Mouse (Mus musculus) MEL (cell line): Measurements from ENCODE around the gene Crygd. TPM values are rescaled to one million over a fixed set of nuclear protein-coding genes. Genes with fewer than 3 reads are reported as not detected.

Experiments used
- DNase-seq: peaks from one replicate; pipeline ENCODE4 v3.0.0; 2011; ENCODE audit warnings: low read depth, low spot score
- H3K27ac ChIP-seq: 2 replicates; pipeline ENCODE4 v1.5.1; 2012; ENCODE audit warnings: low read depth, mild to moderate bottlenecking, control low read depth, low read length, moderate library complexity; ENCODE audit not compliant: control insufficient read depth
- H3K27me3 ChIP-seq, 2 experiments: fragments of 150-350 bp in 1 of 2; sonication (generic) in 1 of 2; 2 replicates each; pipeline ENCODE4 v1.6.1; 2012; ENCODE audit warnings: low read length in 2 of 2, mild to moderate bottlenecking in 2 of 2, improper control_type of control experiment in 1 of 2, moderate library complexity in 1 of 2; ENCODE audit not compliant: insufficient read depth in 2 of 2, control insufficient read depth in 1 of 2
- H3K36me3 ChIP-seq, 2 experiments: 2 replicates each; pipeline ENCODE4 v1.6.1; 2012 to 2014; ENCODE audit warnings: low read length in 2 of 2, improper control_type of control experiment in 1 of 2, inconsistent platforms in 1 of 2, mild to moderate bottlenecking in 1 of 2; ENCODE audit not compliant: insufficient read depth in 2 of 2, control insufficient read depth in 1 of 2
- H3K4me1 ChIP-seq, 2 experiments: fragments of 150-350 bp in 1 of 2; sonication (generic) in 1 of 2; 2 replicates each; pipeline ENCODE4 v1.6.1; 2012; ENCODE audit warnings: low read length in 2 of 2, improper control_type of control experiment in 1 of 2, mild to moderate bottlenecking in 1 of 2; ENCODE audit not compliant: insufficient read depth in 2 of 2, control insufficient read depth in 1 of 2
- H3K4me3 ChIP-seq, 2 experiments: fragments of 150-350 bp in 1 of 2; sonication (generic) in 1 of 2; 2 replicates each; pipeline ENCODE4 v1.5.1; 2012; ENCODE audit warnings: low read depth in 2 of 2, low read length in 2 of 2, mild to moderate bottlenecking in 2 of 2, moderate library complexity in 2 of 2, control low read depth in 1 of 2, improper control_type of control experiment in 1 of 2; ENCODE audit not compliant: control insufficient read depth in 1 of 2, insufficient read depth in 1 of 2
- H3K79me2 ChIP-seq: 2 replicates; pipeline ENCODE4 v1.6.1; 2012; ENCODE audit warnings: mild to moderate bottlenecking, low read length, moderate library complexity; ENCODE audit not compliant: control insufficient read depth, poor library complexity, insufficient read depth
- H3K9ac ChIP-seq: 2 replicates; pipeline ENCODE4 v1.6.1; 2012; ENCODE audit warnings: low read depth, mild to moderate bottlenecking, control low read depth, low read length, moderate library complexity; ENCODE audit not compliant: control insufficient read depth, poor library complexity, severe bottlenecking
- H3K9me3 ChIP-seq: fragments of 150-350 bp; sonication (generic); replicated peaks from 2 replicates; pipeline ENCODE4 v1.6.1; 2012; ENCODE audit warnings: mild to moderate bottlenecking, low read length, improper control_type of control experiment, moderate library complexity; ENCODE audit not compliant: insufficient read depth
- BHLHE40 ChIP-seq: IDR thresholded peaks from 2 replicates; pipeline ENCODE4 v1.6.1; 2012; ENCODE audit warnings: low read depth, mild to moderate bottlenecking, inconsistent platforms, low read length, improper control_type of control experiment, borderline replicate concordance
- CHD1 ChIP-seq: IDR thresholded peaks from 2 replicates; pipeline ENCODE4 v1.6.1; 2012; ENCODE audit warnings: low read depth, mild to moderate bottlenecking, inconsistent platforms, low read length, improper control_type of control experiment
- CHD2 ChIP-seq: IDR thresholded peaks from 2 replicates; pipeline ENCODE4 v1.6.1; 2011; ENCODE audit warnings: low read length, improper control_type of control experiment
- CTCF ChIP-seq, 3 experiments: IDR thresholded peaks in 2 of 3; conservative IDR thresholded peaks in 1 of 3; 2 replicates each; pipeline ENCODE4 v1.5.1; 2011 to 2012; ENCODE audit warnings: low read length in 3 of 3, low read depth in 2 of 3, mild to moderate bottlenecking in 2 of 3, improper control_type of control experiment in 1 of 3, inconsistent platforms in 1 of 3, mixed read lengths in 1 of 3, moderate library complexity in 1 of 3; ENCODE audit not compliant: control insufficient read depth in 1 of 3, insufficient read depth in 1 of 3, poor library complexity in 1 of 3, severe bottlenecking in 1 of 3
- E2F4 ChIP-seq: IDR thresholded peaks from 2 replicates; pipeline ENCODE4 v1.6.1; 2011; ENCODE audit warnings: low read depth, low read length, improper control_type of control experiment, borderline replicate concordance
- ELF1 ChIP-seq: IDR thresholded peaks from 2 replicates; pipeline ENCODE4 v1.6.1; 2014; ENCODE audit warnings: low read depth, mild to moderate bottlenecking, inconsistent platforms, low read length, improper control_type of control experiment, moderate library complexity
- EP300 ChIP-seq, 2 experiments: IDR thresholded peaks; 2 replicates each; pipeline ENCODE4 v1.6.1; 2011; ENCODE audit warnings: improper control_type of control experiment in 2 of 2, low read length in 2 of 2, low read depth in 1 of 2, mild to moderate bottlenecking in 1 of 2
- ETS1 ChIP-seq: IDR thresholded peaks from 2 replicates; pipeline ENCODE4 v1.6.1; 2012; ENCODE audit warnings: low read depth, mild to moderate bottlenecking, inconsistent platforms, low read length, improper control_type of control experiment, moderate library complexity
- GATA1 ChIP-seq: IDR thresholded peaks from 2 replicates; pipeline ENCODE4 v1.6.1; 2011; ENCODE audit warnings: low read depth, low read length, improper control_type of control experiment
- HCFC1 ChIP-seq: IDR thresholded peaks from 2 replicates; pipeline ENCODE4 v1.6.1; 2012; ENCODE audit warnings: low read depth, mild to moderate bottlenecking, inconsistent platforms, low read length, improper control_type of control experiment, moderate library complexity
- MAFK ChIP-seq: IDR thresholded peaks from 2 replicates; pipeline ENCODE4 v1.6.1; 2011; ENCODE audit warnings: low read depth, mild to moderate bottlenecking, low read length, improper control_type of control experiment, borderline replicate concordance
- MAX ChIP-seq: IDR thresholded peaks from 2 replicates; pipeline ENCODE4 v1.6.1; 2011; ENCODE audit warnings: low read length, improper control_type of control experiment
- MAZ ChIP-seq: IDR thresholded peaks from 2 replicates; pipeline ENCODE4 v1.6.1; 2012; ENCODE audit warnings: low read depth, mild to moderate bottlenecking, inconsistent platforms, low read length, improper control_type of control experiment
- MXI1 ChIP-seq: IDR thresholded peaks from 2 replicates; pipeline ENCODE4 v1.6.1; 2011; ENCODE audit warnings: mild to moderate bottlenecking, low read depth, low read length, improper control_type of control experiment
- MYC ChIP-seq: IDR thresholded peaks from 2 replicates; pipeline ENCODE4 v1.6.1; 2011; ENCODE audit warnings: low read depth, mild to moderate bottlenecking, low read length, improper control_type of control experiment, moderate library complexity
- NELFE ChIP-seq: IDR thresholded peaks from 2 replicates; pipeline ENCODE4 v1.6.1; 2011; ENCODE audit warnings: low read depth, low read length, improper control_type of control experiment
- POLR2A ChIP-seq, 2 experiments: IDR thresholded peaks; 2 replicates each; pipeline ENCODE4 v1.6.1; 2011 to 2012; ENCODE audit warnings: low read length in 2 of 2, mild to moderate bottlenecking in 2 of 2, control low read depth in 1 of 2, improper control_type of control experiment in 1 of 2, low read depth in 1 of 2, moderate library complexity in 1 of 2; ENCODE audit not compliant: control insufficient read depth in 1 of 2, insufficient read depth in 1 of 2, poor library complexity in 1 of 2
- POLR2AphosphoS2 ChIP-seq: IDR thresholded peaks from 2 replicates; pipeline ENCODE4 v1.6.1; 2011; ENCODE audit warnings: low read length, improper control_type of control experiment
- POLR2AphosphoS5 ChIP-seq: IDR thresholded peaks from 2 replicates; pipeline ENCODE4 v1.6.1; 2012; ENCODE audit warnings: low read depth, borderline replicate concordance, mild to moderate bottlenecking, inconsistent platforms, low read length, moderate library complexity, mixed read lengths
- RAD21 ChIP-seq: IDR thresholded peaks from 2 replicates; pipeline ENCODE4 v1.6.1; 2011; ENCODE audit warnings: mild to moderate bottlenecking, low read depth, low read length, improper control_type of control experiment
- RCOR1 ChIP-seq: IDR thresholded peaks from 2 replicates; pipeline ENCODE4 v1.6.1; 2012; ENCODE audit warnings: low read depth, mild to moderate bottlenecking, inconsistent platforms, low read length, improper control_type of control experiment
- SIN3A ChIP-seq: IDR thresholded peaks from 2 replicates; pipeline ENCODE4 v1.6.1; 2012; ENCODE audit warnings: low read length, improper control_type of control experiment, inconsistent platforms
- SMC3 ChIP-seq: IDR thresholded peaks from 2 replicates; pipeline ENCODE4 v1.6.1; 2011; ENCODE audit warnings: low read depth, low read length, improper control_type of control experiment
- TAL1 ChIP-seq: IDR thresholded peaks from 2 replicates; pipeline ENCODE4 v1.6.1; 2012; ENCODE audit warnings: mild to moderate bottlenecking, inconsistent platforms, low read length, moderate library complexity, mixed read lengths
- TBP ChIP-seq: IDR thresholded peaks from 2 replicates; pipeline ENCODE4 v1.8.0; 2011; ENCODE audit warnings: low read depth, low read length, improper control_type of control experiment
- USF1 ChIP-seq: IDR thresholded peaks from 2 replicates; pipeline ENCODE4 v1.6.1; 2014; ENCODE audit warnings: low read depth, mild to moderate bottlenecking, inconsistent platforms, low read length, improper control_type of control experiment, moderate library complexity
- USF2 ChIP-seq, 2 experiments: IDR thresholded peaks; 2 replicates each; pipeline ENCODE4 v1.6.1; 2011 to 2012; ENCODE audit warnings: improper control_type of control experiment in 2 of 2, low read length in 2 of 2, borderline replicate concordance in 1 of 2, inconsistent platforms in 1 of 2, low read depth in 1 of 2, mild to moderate bottlenecking in 1 of 2; ENCODE audit not compliant: insufficient read depth in 1 of 2
- ZC3H11A ChIP-seq: IDR thresholded peaks from 2 replicates; pipeline ENCODE4 v1.6.1; 2012; ENCODE audit warnings: low read depth, mild to moderate bottlenecking, inconsistent platforms, low read length, improper control_type of control experiment
- ZNF384 ChIP-seq: IDR thresholded peaks from 2 replicates; pipeline ENCODE4 v1.6.1; 2012; ENCODE audit warnings: low read depth, mild to moderate bottlenecking, inconsistent platforms, low read length, improper control_type of control experiment
- polyA plus RNA-seq, 2 experiments: library from polyadenylated mRNA; stranded (reverse) in 1 of 2; unstranded in 1 of 2; fragments of >175 nt in 1 of 2; fragments of >200 nt in 1 of 2; gene quantifications; 2 replicates each; pipeline versions ENCODE4 v1.2.1 to v1.2.4; 2012; ENCODE audit warnings: low replicate concordance in 2 of 2, low read depth in 1 of 2; ENCODE audit not compliant: insufficient read length in 2 of 2, insufficient read depth in 1 of 2, missing spikeins in 1 of 2
- total RNA-seq: library from RNA; depleted of rRNA; stranded (reverse); fragments of 300-350 nt; gene quantifications from 2 replicates; pipeline ENCODE4 v1.2.3, GENCODE M21; 2012

Crygd gene
- total and polyA plus RNA-seq, 3 experiments = not detected

GRCm38 (mm10) chr1:65091566-65091965 is 28.3 kb upstream of the Crygd start:
- no peak overlapping the region for H3K27ac ChIP-seq
- H3K9ac ChIP-seq = no peak overlapping the region
- DNase-seq = no peak
- H3K27me3 ChIP-seq = no peaks in the 10 kb centered on the region; a peak in 1 of 4 replicates
- TF ChIP-seq HCFC1 (no peak), BHLHE40 (no peak), USF1 (no peak), RAD21 (no peak), ETS1 (no peak), E2F4 (no peak), POLR2AphosphoS2 (no peak), TAL1 (no peak), CHD2 (no peak), USF2 (IDR thresholded peaks at IDR 0.05; ENCODE audit: borderline replicate concordance in 1 of 2, insufficient read depth in 1 of 2, low read depth in 1 of 2, low read length in 2 of 2) (no peak), SIN3A (no peak), NELFE (no peak), TBP (no peak), GATA1 (no peak), CHD1 (no peak), ELF1 (no peak), ZC3H11A (no peak), MAX (no peak)
- no peaks in the 10 kb centered on the region for H3K36me3 ChIP-seq
- H3K4me3 ChIP-seq = no peak overlapping the region
- H3K79me2 ChIP-seq = no peaks in the 10 kb centered on the region
- no peaks in the 10 kb centered on the region for H3K4me1 ChIP-seq
- no peaks in the 10 kb centered on the region for H3K9me3 ChIP-seq

- TF ChIP-seq CHD1 (no peak), POLR2A (IDR thresholded peaks at IDR 0.05; ENCODE audit: control insufficient read depth in 1 of 2, insufficient read depth in 1 of 2, low read depth in 1 of 2, low read length in 2 of 2, poor library complexity in 1 of 2) (no peak), RCOR1 (no peak), TBP (no peak), EP300 (IDR thresholded peaks at IDR 0.05; ENCODE audit: low read depth in 1 of 2, low read length in 2 of 2) (no peak), MYC (no peak), MAZ (no peak), CHD2 (no peak), USF2 (IDR thresholded peaks at IDR 0.05; ENCODE audit: borderline replicate concordance in 1 of 2, insufficient read depth in 1 of 2, low read depth in 1 of 2, low read length in 2 of 2) (no peak), CTCF (IDR thresholded peaks at IDR 0.05 in 2 of 3, conservative IDR thresholded peaks at IDR 0.05 in 1 of 3; ENCODE audit: control insufficient read depth in 1 of 3, insufficient read depth in 1 of 3, low read depth in 2 of 3, low read length in 3 of 3, poor library complexity in 1 of 3, severe bottlenecking in 1 of 3) (no peak), MAFK (no peak), ETS1 (no peak), NELFE (no peak), SMC3 (no peak), TAL1 (no peak), MXI1 (no peak), E2F4 (no peak), POLR2AphosphoS5 (no peak), ZNF384 (no peak)
- no peaks in the 10 kb centered on the region for H3K36me3 ChIP-seq
- no peak overlapping the region for H3K4me3 ChIP-seq
- H3K9me3 ChIP-seq = no peaks in the 10 kb centered on the region
- no peaks in the 10 kb centered on the region for H3K79me2 ChIP-seq
- no peak overlapping the region for H3K27ac ChIP-seq
- no peaks in the 10 kb centered on the region; a peak in 1 of 4 replicates for H3K27me3 ChIP-seq
- H3K9ac ChIP-seq = no peak overlapping the region
- DNase-seq = no peak
- no peaks in the 10 kb centered on the region for H3K4me1 ChIP-seq
Measured at GRCm38 (mm10) chr1:65090370-65090769, 27.1 kb upstream of the Crygd start.
